Mouse (Mus musculus): ENCODE results near the gene Qrsl1.

DNA sequence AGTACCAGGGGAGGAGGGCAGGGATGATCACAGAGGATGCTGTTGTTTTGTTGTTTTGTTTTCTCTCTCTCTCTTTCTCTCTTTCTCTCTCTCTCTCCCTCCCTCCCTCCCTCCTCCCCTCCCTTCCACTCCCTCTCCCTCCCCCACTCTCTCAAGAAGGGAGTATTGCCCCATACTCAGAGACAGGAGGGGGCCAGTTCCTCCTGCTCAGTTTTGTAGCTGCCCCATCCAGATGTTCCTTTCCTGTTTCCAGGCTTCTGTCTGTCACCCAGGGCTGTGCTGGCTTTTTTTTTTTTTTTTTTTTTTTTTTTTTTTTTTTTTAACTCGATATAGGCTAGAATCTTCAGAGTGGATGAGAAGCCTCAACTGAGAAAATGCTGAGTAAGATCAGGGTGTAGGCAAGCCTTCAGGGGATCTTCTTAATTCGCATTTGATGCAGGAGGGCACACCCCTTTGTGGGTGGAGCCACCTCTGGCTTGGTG lies 55.4 kb downstream of the Qrsl1 start:
- TF ChIP-seq CTCF (IDR thresholded peaks at IDR 0.05) (no peak), EP300 (IDR thresholded peaks at IDR 0.05) (no peak)

Data from lung, postnatal 0 days (tissue).